Comparison of ENCODE assay signal across 1 mouse cellular context in the genomic region with DNA sequence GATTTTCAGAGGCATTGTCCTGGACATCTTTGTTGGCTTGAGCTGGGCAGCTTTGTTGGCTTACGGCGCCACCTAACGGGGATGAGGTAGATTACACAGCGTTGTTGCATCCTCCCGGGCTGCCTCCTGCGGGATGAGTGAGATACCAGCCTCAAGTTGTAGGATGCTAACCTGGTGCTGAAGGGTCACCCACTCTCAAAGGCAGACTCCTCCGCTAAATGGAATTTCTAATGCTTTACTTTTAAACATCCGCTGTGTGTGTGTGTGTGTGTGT.
TF ChIP-seq lines count a peak whose summit lies in the region.

No protein-coding gene starts in this region.

TF ChIP-seq in MEL, 35 proteins besides CTCF, POLR2A, EP300 and RAD21 (continued from another document):
- TF ChIP-seq MAZ (IDR thresholded peaks at IDR 0.05; ENCODE audit: low read depth, low read length) (peak; percentile 21; the same call in 1 of the 2 replicates), UBTF (IDR thresholded peaks at IDR 0.05; ENCODE audit: borderline replicate concordance, insufficient read depth, low read depth, low read length) (no peak), GATA1 (IDR thresholded peaks at IDR 0.05; ENCODE audit: low read depth, low read length) (no peak), ETS1 (IDR thresholded peaks at IDR 0.05; ENCODE audit: low read depth, low read length) (no peak), TBP (IDR thresholded peaks at IDR 0.05; ENCODE audit: low read depth, low read length) (no peak), CHD1 (IDR thresholded peaks at IDR 0.05; ENCODE audit: low read depth, low read length) (no peak), ZC3H11A (IDR thresholded peaks at IDR 0.05; ENCODE audit: low read depth, low read length) (peak; percentile 99), ZNF384 (IDR thresholded peaks at IDR 0.05; ENCODE audit: low read depth, low read length) (no peak), POLR2AphosphoS5 (IDR thresholded peaks at IDR 0.05; ENCODE audit: borderline replicate concordance, low read depth, low read length) (no peak)
